Mouse (Mus musculus) erythroblast, embryonic 14.5 days (primary cell): ENCODE data around the gene Bptf. TPM values are rescaled to one million over a fixed set of nuclear protein-coding genes. Genes with fewer than 3 reads are reported as not detected.
A peak's percentile ranks its signal among the peaks of the same experiment; 100 is the strongest.
"Not testable (repeated sequence)": the region's sequence is repeated elsewhere in the genome, so short reads cannot be mapped to it uniquely, and the experiment has no call there.

ENCODE experiments used
- H3K27me3 ChIP-seq: 2 replicates; pipeline ENCODE4 v1.6.1; 2012; ENCODE audit warnings: inconsistent platforms; ENCODE audit not compliant: control insufficient read depth
- H3K36me3 ChIP-seq: 2 replicates; pipeline ENCODE4 v1.6.1; 2012; ENCODE audit warnings: mild to moderate bottlenecking, inconsistent platforms; ENCODE audit not compliant: control insufficient read depth
- H3K4me1 ChIP-seq: 2 replicates; pipeline ENCODE4 v1.6.1; 2012; ENCODE audit warnings: inconsistent platforms; ENCODE audit not compliant: control insufficient read depth
- H3K4me3 ChIP-seq: replicated peaks from 2 replicates; pipeline ENCODE3; 2012; ENCODE audit warnings: moderate library complexity, mild to moderate bottlenecking, inconsistent platforms
- H3K9me3 ChIP-seq: 2 replicates; pipeline ENCODE4 v1.6.1; 2012; ENCODE audit warnings: low read length, inconsistent platforms, mixed read lengths; ENCODE audit not compliant: control insufficient read depth
- GATA1 ChIP-seq: IDR thresholded peaks from 2 replicates; pipeline ENCODE4 v1.6.1; 2012; ENCODE audit warnings: low read length, inconsistent platforms, mixed read lengths
- TAL1 ChIP-seq: IDR thresholded peaks from 3 replicates; pipeline ENCODE4 v1.6.1; 2012; ENCODE audit warnings: low read length, inconsistent platforms, mixed read lengths
- polyA plus RNA-seq: library from polyadenylated mRNA; stranded (reverse); fragments of >175 nt; gene quantifications from 2 replicates; pipeline ENCODE4 v1.2.3, GENCODE M21; 2012

Bptf gene
- polyA plus RNA-seq, 1 experiment = 6.8 TPM

DNA sequence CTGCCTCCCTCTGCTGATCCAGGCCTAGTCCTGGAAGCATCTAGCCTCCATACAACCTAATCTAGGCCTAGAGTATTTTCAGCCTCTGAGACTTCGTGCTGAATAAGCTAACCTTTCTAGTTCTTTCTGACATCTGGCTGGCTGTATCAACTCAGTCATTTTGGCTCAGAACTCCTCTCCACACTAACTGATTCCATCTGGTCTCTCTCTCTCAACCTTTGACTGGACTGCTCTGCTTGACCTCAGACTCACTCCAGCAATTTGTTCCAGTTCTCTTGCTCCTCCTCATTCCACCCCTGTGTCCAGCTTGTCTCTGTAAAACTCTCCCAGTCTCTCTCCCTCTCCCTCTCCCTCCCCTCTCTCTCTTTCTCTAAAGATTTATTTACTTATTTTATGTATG lies 115.0 kb downstream of the Bptf start:
- TF ChIP-seq TAL1 (no peak), GATA1 (no peak)
- H3K9me3 ChIP-seq = peaks cover 7% of the 10 kb centered on the region

DNA sequence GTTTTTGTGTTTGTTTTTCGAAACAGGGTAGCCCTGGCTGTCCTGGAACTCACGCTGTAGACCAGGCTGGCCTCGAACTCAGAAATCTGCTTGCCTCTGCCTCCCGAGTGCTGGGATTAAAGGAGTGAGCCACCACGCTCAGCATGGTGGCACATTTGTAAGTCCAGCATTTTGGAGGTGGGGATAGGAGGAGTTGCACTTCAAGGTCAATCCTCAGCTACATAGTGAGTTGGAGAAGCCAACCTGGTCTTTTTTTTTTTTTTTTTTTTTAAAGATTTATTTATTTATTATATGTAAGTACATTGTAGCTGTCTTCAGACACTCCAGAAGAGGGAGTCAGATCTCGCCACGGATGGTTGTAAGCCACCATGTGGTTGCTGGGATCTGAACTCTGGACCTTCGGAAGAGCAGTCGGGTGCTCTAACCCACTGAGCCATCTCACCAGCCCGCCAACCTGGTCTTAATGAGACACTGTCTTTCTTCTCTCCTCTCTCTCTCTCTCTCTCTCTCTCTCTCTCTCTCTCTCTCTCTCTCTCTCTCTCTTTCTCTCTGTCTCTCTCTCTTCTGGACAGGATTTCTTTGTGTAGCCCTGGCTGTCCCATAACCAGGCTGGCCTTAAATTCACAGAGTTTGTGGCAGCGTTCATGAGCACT lies 116.3 kb downstream of the Bptf start:
- not testable (repeated sequence) for H3K36me3 ChIP-seq, H3K9me3 ChIP-seq, H3K4me3 ChIP-seq, H3K27me3 ChIP-seq
- peaks cover 34% of the 10 kb centered on the region for H3K4me1 ChIP-seq

More for the DNA sequence above, 115.0 kb downstream of the Bptf start:
- H3K4me1 ChIP-seq = peaks cover 25% of the 10 kb centered on the region
- H3K27me3 ChIP-seq = no peaks in the 10 kb centered on the region
- no peaks in the 10 kb centered on the region for H3K36me3 ChIP-seq
- no peak overlapping the region for H3K4me3 ChIP-seq

DNA sequence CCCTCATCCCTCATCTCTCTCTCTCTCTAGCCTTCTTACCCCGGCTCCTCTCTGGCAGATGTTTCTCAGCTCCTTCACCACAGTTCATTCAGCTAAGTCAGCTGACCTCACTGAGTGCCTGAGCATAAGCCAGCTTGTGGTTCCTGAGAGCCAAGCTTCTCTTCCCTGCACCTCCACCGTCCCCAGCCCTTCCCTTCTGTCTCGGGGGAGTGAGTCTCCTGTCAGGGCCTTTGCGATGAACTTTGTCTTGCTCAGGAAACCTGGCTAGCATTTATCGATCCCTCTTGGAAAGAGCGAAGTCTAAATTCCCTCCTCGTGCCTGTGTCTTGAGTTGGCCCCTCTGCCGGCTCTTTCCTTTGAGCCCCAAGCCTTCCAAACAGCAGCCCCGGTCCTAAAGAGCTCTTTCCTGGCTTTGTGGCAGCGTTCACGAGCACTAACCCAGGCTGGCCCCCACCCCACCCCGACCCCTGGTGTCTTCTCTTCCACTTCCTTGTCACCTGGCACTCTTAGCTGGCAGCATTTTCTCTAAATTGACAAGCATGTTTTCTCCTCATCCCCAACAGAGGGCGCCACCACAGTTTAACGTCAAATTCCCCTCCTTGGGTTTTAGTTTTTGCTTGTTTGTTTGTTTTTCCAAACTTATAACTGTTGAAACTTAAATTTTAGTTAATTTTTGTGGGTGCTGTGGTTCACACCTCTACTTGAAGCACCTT lies 117.2 kb downstream of the Bptf start:
- TF ChIP-seq GATA1 = no peak
- no peak for TF ChIP-seq TAL1
- H3K4me1 ChIP-seq = peaks cover 34% of the 10 kb centered on the region
- peak overlapping the region; percentile 25 for H3K4me3 ChIP-seq
- no peaks in the 10 kb centered on the region for H3K27me3 ChIP-seq
- H3K36me3 ChIP-seq = no peaks in the 10 kb centered on the region
- H3K9me3 ChIP-seq = peaks cover 7% of the 10 kb centered on the region

DNA sequence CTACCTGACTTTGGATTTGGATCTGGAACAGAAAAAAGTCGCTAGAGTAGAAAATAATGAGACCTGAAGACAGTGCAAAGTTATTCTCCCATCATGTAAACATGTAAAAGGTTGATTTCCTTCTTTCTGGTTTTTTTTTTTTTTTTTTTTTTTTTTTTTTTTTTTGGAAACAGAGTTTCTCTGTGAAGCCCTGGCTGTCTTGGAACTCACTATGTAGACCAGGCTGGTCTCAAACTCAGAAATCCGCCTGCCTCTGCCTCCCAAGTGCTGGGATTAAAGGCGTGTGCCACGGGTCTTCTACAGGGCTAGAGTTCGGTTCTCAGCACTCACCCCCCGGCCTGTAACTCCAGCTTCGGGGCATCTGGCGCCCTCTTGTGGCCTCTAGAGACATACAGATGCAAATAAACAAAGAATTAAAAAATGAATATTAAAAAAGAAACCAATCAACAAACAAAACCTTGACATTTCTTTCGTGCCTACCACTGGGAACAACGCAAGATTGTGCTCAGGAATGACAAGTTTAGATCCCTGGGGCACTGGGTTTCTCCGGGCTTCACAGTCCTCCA lies 117.8 kb downstream of the Bptf start:
- H3K27me3 ChIP-seq = peaks cover 5% of the 10 kb centered on the region
- TF ChIP-seq TAL1 (no peak), GATA1 (no peak)
- no peak overlapping the region for H3K4me3 ChIP-seq
- H3K36me3 ChIP-seq = no peaks in the 10 kb centered on the region
- peaks cover 7% of the 10 kb centered on the region for H3K9me3 ChIP-seq
- peaks cover 30% of the 10 kb centered on the region for H3K4me1 ChIP-seq

DNA sequence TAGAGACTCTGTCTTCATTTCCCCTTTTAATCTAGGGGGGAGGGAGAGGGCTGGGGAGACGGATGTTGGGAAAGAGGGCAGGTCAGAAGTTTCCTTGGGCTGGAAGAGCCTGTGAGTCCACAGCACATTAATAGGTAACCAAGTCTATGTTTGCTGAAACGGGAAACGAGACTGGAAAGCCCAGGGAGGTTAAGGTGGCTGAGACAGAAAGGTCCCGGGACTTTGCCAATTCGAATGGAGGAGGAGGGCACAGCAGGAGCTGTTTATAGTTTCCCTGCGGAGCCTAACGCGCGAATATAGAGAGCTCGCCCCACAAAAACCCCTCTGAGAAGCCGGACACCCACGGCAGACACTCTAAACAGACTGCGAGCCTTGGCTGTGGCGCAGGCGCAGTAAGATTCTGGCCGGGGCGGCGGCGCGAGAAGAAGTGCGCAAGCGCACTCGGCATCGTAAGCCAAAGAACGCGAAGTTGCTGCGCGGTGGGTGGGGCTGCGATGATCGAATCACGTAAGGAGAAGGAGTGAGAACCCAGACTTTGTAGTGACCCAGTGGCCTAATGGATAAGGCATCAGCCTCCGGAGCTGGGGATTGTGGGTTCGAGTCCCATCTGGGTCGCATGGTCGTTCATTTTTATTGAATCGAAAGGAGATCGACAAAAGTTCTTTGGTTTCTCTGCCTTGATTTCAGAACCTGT lies 119.5 kb downstream of the Bptf start:
- peaks cover 27% of the 10 kb centered on the region for H3K4me1 ChIP-seq

DNA sequence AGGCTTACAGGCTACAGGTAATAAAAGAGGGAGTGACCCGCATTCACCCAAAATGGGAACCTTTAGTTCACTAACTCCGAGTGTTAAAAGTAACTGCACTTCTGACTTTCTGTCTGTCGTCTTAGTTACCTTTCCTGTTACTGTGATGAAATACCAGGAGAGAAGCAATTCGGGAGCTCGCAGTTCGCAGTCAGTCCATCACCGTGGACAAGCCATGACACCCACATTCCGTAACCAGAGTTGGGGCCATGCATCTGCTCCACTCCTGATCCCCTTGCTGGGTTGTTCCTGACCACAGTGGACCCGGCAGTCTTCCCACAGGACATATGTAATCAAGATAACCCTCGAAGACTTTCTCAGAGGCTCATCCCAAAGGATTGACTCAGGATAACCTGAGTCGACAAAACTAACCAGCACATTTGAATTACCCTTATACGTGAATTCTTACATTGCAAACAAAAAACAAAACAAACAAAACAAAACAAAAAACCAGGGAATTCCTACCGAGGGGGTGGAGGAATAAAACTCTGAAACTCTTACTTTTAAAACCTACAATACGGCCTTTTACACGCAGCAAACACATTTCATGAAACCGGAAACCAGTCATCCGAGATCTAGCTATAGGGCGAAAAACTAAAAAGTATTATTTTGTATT lies 120.1 kb downstream of the Bptf start:
- Histone ChIP-seq H3K9me3 (peaks cover 7% of the 10 kb centered on the region), H3K27me3 (peaks cover 19% of the 10 kb centered on the region), H3K4me1 (peaks cover 27% of the 10 kb centered on the region), H3K4me3 (peak overlapping the region; percentile 82), H3K36me3 (no peaks in the 10 kb centered on the region)
- no peak for TF ChIP-seq GATA1
- TF ChIP-seq TAL1 = no peak

More for the DNA sequence above, 119.5 kb downstream of the Bptf start:
- Histone ChIP-seq H3K36me3 (no peaks in the 10 kb centered on the region), H3K27me3 (peaks cover 19% of the 10 kb centered on the region), H3K9me3 (peaks cover 7% of the 10 kb centered on the region), H3K4me3 (peak overlapping the region; percentile 82)
- TF ChIP-seq GATA1 (no peak), TAL1 (no peak)

DNA sequence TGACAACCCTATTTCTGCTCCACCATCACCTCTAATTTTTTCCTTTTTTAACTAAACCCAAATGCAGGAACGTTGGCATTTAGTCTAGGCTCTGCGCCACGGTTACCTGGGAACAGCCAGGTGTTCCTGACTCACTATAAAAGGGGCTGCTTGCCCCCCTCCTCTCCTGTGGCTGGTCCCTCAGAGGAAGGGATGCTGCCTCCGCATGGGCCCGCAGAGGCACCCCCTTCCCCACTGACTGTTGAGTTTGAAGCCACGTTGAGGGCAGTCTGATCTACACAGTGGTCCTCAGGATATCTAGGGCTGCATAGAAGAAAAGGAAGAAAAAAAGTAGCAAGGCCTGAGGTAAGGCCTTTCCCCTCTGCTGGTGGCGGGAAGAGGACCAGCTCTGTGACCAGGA lies 120.8 kb downstream of the Bptf start:
- peaks cover 7% of the 10 kb centered on the region for H3K9me3 ChIP-seq
- TF ChIP-seq TAL1 (no peak), GATA1 (no peak)
- peaks cover 19% of the 10 kb centered on the region for H3K27me3 ChIP-seq
- no peaks in the 10 kb centered on the region for H3K36me3 ChIP-seq
- H3K4me3 ChIP-seq = peak overlapping the region; percentile 82
- H3K4me1 ChIP-seq = peaks cover 25% of the 10 kb centered on the region

DNA sequence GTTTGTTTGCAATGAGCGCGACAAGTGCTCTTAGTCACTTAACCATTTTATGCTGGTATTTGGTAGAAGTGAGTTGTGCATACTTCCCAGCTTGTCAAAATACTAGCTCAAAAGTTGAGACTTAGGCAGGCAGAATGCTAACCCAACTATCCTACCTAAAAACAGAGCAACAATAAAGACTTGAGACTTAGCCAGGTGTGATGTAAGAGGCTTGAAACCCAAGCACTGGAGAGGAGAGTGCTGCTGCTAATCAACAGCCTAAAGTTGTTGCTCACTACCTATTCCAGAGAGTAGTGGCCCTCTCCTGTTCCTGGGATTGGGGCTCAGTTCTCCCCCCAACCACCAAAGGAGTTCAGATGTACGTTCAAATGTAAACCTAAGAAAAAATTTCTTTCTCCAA lies 121.5 kb downstream of the Bptf start:
- TF ChIP-seq GATA1 (no peak), TAL1 (no peak)
- Histone ChIP-seq H3K27me3 (peaks cover 21% of the 10 kb centered on the region), H3K4me1 (peaks cover 25% of the 10 kb centered on the region), H3K4me3 (no peak overlapping the region), H3K36me3 (no peaks in the 10 kb centered on the region), H3K9me3 (peaks cover 7% of the 10 kb centered on the region)

DNA sequence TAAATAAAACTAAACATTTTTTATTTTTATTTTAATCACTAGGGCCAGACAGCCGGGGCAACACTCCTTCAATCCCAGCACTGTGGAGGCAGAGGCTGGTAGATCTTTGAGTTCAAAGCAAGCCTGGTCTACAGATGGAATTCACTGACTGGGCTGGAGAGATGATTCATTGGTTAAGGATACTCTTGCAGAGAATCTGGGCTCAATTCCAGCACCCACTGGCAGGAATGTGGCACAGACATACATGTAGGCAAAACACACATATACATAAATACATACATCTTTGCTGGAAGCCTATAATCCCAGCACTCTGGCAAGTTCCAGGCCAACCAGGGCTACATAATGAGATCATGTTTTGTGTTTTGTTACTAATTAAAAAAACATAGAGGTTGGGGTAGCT lies 126.4 kb downstream of the Bptf start:
- H3K36me3 ChIP-seq = no peaks in the 10 kb centered on the region
- no peaks in the 10 kb centered on the region; the same call in 1 of the 2 replicates for H3K4me1 ChIP-seq
- no peak overlapping the region for H3K4me3 ChIP-seq
- no peaks in the 10 kb centered on the region for H3K9me3 ChIP-seq
- peaks cover 36% of the 10 kb centered on the region for H3K27me3 ChIP-seq
- TF ChIP-seq TAL1 (no peak), GATA1 (no peak)
